Mouse (Mus musculus) heart, postnatal 25 days (tissue): Measurements from ENCODE around the gene Ugt1a10. TPM values are rescaled to one million over a fixed set of nuclear protein-coding genes. Genes with fewer than 3 reads are reported as not detected.

ENCODE experiments used
- DNase-seq: peaks from one replicate; pipeline ENCODE4 v3.0.0; 2022; ENCODE audit warnings: low spot score
- intact Hi-C: fragments of 180-260 bp; cut with DNase I; formaldehyde crosslinking; loops from one replicate; pipeline ENCODE4 v1.15.1; 2025
- microRNA-seq: library from miRNA; unstranded; fragments of <30 nt; microRNA quantifications from one replicate; pipeline ENCODE4 v1.2.0, GENCODE M21; 2022
- total RNA-seq, 2 experiments: library from RNA; stranded (reverse); gene quantifications; 2 replicates each; pipeline ENCODE4 v1.2.3; 2021

The Ugt1a10 gene
- total RNA-seq, 2 experiments from 2014 or later = not detected

DNA sequence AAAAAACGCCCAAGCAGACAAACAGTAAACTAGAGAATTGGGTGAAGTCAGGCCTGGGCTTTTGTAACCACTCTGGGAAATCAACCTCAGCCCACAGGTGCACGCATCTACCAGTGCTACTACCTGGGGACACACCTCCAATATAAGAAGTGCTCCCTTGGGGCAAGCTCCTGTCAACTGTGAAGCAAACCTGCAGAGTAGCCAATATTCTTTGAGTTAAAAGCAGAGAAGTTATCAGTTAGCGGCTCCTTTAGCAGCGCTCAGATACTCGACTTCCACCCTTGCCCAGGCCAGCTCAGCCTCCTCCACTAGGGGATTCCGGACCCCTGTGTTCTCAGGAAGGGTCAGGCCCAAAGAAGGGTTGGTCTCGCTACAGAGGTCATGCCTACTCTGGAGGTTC, 206.5 kb downstream of the Ugt1a10 start:
- intact Hi-C loops = no loop called here

DNA sequence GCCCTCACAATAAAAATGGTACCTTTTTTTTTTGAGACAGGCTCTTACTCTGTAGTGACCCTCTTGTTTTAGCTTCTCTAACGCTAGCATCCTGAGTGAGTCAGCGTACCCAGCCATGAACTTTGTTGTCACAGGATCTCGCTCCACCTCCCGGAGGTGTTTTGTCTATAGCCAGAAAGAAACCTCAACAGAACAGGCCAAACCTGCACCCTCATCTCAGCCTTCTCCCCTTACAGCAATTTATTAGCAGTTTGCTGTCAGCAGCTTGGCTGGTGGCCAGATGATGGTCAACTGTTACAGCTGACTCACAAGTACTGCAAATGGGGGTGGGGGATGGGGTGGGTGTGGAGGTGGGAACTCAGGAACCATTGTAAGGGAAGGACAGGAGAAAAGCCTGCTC, 207.1 kb downstream of the Ugt1a10 start:
- intact Hi-C loops = no loop called here
- DNase-seq = no peak

More for the DNA sequence above, 206.5 kb downstream of the Ugt1a10 start:
- no peak for DNase-seq

DNA sequence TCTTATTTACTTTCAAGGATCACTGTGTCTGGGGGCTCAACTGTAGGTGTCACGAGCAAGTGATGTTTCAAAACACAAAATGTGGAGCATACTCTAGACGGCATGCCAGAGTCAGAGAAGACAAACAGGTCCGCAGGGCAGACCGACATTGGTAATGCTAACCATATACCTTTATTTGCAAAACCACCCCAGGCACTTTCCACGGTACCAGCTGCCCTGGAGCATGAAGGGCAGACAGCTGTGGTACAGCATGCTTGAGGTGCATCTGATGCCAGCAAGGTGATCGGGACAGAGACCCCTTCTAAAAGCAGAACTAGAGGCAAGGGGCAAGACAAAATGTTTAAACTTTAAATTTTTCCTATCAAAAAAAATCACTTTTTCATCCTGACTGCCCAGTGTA, 207.8 kb downstream of the Ugt1a10 start:
- intact Hi-C loops = no loop called here
- no peak for DNase-seq

DNA sequence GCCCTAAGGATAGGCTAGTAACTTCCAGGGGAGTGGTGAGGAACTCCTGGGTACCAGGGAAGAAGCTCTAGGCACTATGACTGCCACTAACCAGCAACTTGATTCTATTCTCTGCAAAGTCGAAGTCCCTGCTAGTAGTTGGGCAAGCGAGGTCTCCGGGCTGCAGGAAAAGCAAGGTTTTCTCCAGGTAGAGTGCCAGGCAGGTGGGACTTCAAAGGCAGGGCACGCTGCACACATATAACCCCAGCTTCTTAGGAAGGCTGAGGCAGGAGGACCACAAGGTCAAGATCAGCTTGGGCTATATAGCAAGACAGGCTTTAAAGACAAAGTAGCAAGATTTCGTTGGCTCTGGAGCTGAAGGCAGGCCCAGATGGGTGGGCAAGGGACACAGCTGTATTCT, 208.6 kb downstream of the Ugt1a10 start:
- intact Hi-C loops = no loop called here
- no peak for DNase-seq

DNA sequence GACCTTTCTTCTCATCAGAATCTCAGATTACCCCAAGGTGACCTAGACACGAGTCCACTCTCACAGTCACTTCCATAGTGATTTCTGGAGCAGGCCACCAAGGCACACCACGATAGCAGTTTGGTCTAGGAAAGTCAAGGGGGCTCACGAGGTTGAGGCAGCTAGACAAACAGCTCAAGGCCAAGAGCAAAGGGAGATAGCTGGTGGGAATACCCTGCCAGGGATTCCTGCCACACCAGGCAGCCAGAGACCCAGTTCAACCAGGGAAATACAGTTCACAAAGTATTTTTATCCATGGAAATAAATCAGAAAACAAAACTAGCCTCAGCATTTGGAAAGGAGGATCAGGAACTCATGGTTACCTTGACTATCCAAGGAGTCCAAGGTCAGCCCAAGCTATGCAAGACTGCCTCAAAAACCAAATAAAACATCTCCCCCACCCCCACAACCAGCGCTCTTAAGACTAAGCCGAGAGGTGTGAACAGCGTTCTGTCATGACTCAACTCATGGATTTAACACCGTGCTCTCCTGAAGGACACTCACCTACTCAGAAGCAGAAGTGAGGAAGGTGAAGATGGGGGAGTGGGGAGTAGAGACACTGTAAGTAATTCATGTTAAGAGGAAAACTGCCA, 209.2 kb downstream of the Ugt1a10 start:
- DNase-seq = no peak
- intact Hi-C loops = no loop called here

DNA sequence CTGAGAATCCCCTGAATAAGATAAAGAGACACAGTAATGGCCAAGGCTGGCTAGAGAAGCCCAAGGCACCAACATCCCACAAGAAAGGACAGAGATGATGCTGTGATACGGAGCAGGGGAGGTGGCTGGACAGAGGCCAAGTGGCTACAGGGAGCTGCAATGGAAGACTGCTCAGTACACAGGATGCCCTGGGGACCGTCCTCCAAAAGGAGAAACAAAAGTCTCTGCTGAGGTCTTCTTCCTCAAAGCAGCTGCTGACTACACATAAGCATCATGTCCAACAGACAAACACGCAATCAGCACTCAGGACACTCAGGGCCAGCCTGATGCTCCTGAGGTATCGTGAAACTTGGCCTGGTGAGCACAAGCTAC, 209.7 kb downstream of the Ugt1a10 start:
- intact Hi-C loops = no loop called here
- DNase-seq = no peak

DNA sequence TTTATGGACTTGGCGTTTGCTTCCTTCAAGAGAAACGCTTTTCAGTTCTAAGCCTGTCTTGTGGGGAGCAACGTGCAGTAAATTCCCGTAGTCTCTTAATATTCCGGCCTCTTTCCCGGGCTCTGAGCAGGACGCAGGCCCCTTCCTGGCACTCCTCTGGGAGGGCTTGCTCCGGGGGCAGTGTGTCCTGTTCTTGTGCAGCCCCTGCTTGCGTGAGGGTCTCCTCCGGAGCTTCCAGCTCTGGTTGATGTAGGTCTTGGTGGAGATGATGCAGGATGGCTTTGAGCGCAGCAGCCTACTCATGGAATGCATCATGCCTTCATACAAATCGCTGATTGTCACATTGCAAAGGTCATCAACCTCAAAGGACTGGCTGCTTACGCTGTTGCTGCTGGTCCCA, 210.9 kb downstream of the Ugt1a10 start:
- DNase-seq = no peak
- intact Hi-C loops = no loop called here

DNA sequence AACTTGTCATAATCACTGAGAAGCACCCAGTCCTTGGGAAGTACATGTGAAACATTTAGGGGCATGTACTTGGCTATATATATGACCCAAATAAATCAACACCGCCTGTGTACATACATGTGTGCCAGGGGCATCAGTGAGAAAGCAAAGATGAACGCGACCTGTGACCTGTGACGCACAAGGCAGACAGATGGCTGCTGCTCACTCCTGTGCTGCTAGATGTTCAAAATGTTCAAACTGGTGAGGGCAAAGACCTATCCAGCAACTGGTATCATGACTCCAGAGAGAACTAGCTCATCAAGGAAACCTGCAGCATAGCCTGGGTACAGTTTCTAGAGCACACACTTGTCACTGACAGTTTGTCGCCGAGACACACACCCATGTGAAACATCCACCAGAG, 212.3 kb downstream of the Ugt1a10 start:
- intact Hi-C loops = no loop called here
- DNase-seq = no peak

DNA sequence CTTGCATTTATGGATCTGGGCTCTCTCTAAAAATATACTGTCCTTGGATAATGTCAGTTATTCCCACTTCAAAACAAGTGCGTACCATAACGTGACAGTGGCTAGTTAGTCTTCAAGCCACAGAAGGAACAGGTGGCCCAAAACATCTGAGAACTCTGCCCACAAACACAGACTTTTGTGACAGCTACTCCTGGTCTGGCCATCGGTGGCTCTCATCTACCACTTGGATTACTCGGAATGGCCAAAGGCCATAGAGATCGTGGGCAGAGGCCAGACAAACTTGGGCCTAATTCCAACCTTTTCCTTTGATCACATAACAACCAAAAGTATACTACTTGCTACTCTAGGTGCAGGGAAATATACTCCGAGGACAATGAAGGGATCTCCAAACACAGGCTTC, 212.9 kb downstream of the Ugt1a10 start:
- intact Hi-C loops = no loop called here
- DNase-seq = no peak

Small RNAs within 50 kb of the gene (microRNA-seq; reads per million reads assigned to microRNA genes)
- gene Gm25198 = not detected

Other genes starting within 250 kb of the Ugt1a10 start
- gene Dgkd, start 202.1 kb upstream of the Ugt1a10 start, total RNA-seq = 10 to 100 TPM; 56.5 to 56.7 TPM
- 10 to 100 TPM; 16.1 to 19.4 TPM for gene Usp40, start 46.8 kb upstream of the Ugt1a10 start, total RNA-seq
- gene Ugt1a9, start 15.4 kb downstream of the Ugt1a10 start, total RNA-seq = not detected
- gene Ugt1a8, start 32.4 kb downstream of the Ugt1a10 start, total RNA-seq = not detected
- 1 to 10 TPM in 1 of 2 experiments, under 1 TPM in 1; 0.96 to 1.3 TPM for gene Ugt1a7c, start 39.7 kb downstream of the Ugt1a10 start, total RNA-seq
- under 1 TPM; 0.57 to 0.67 TPM for gene Ugt1a6b, start 47.9 kb downstream of the Ugt1a10 start, total RNA-seq
- gene Ugt1a6a, start 79.4 kb downstream of the Ugt1a10 start, total RNA-seq = 1 to 10 TPM; 2.6 to 3.4 TPM
- gene Ugt1a5, start 110.6 kb downstream of the Ugt1a10 start, total RNA-seq = under 1 TPM in 1 of 2 experiments, not detected in 1; 0.64 TPM
- gene Ugt1a2, start 145.2 kb downstream of the Ugt1a10 start, total RNA-seq = not detected
- under 1 TPM; 0.42 TPM for gene Dnajb3, start 150.4 kb downstream of the Ugt1a10 start, total RNA-seq
- gene Ugt1a1, start 156.6 kb downstream of the Ugt1a10 start, total RNA-seq = not detected
- gene Mroh2a, start 171.6 kb downstream of the Ugt1a10 start, total RNA-seq = under 1 TPM; 0.28 to 0.42 TPM
- gene Hjurp, start 222.2 kb downstream of the Ugt1a10 start, total RNA-seq = 10 to 100 TPM; 14.5 to 14.6 TPM
- not detected for gene Trpm8, start 222.3 kb downstream of the Ugt1a10 start, total RNA-seq